8 mouse cellular contexts compared by ENCODE assay signal in genomic region chr9:36885237-36885636, GRCm38 (mm10).
A peak's percentile ranks its signal among the peaks of the same experiment; 100 is the strongest.
DNase-seq lines count a peak whose midpoint lies in the region; ATAC-seq and TF ChIP-seq lines count a peak whose summit lies in the region.

No protein-coding gene starts in this region.

- ATAC-seq in forebrain, embryonic 11.5 days (replicated peaks; ENCODE audit: low FRiP score), result no peak

- H3K27ac ChIP-seq in gastrocnemius, adult 2 months, result no peak overlapping the region
- no peak overlapping the region for H3K27ac ChIP-seq in forebrain, embryonic 11.5 days (ENCODE audit: low read depth, low read length)

- no peak overlapping the region for H3K4me2 ChIP-seq in forebrain, embryonic 11.5 days (ENCODE audit: low read depth, low read length, severe bottlenecking)

- peaks cover 9% of the 10 kb centered on the region; the same call in 1 of the 2 replicates for H3K4me1 ChIP-seq in forebrain, embryonic 11.5 days (replicated peaks; ENCODE audit: control insufficient read depth, insufficient read depth, low read length)

- no peak overlapping the region for H3K9ac ChIP-seq in forebrain, embryonic 11.5 days (ENCODE audit: low read length)

- no peaks in the 10 kb centered on the region for H3K27me3 ChIP-seq in forebrain, embryonic 11.5 days (ENCODE audit: control insufficient read depth, insufficient read depth, low read length)

- peak; percentile 41 for DNase-seq in gastrocnemius, adult 2 months
- DNase-seq in gastrocnemius, postnatal 36 days, result no peak
- DNase-seq in 3T3-L1 (ENCODE audit: low read depth, low spot score) (peak; percentile 61), R1 (ENCODE audit: low read depth, low spot score) (peak; percentile 70)
- peak; percentile 14 to 49 for DNase-seq in kidney, postnatal 36 days
- DNase-seq in yolk sac, embryonic 10.5 days (ENCODE audit: low spot score), result no peak
- no peak for DNase-seq in layer of hippocampus, adult 11-12 months (ENCODE audit: low spot score)
- no peak for DNase-seq in forebrain, embryonic 11.5 days (ENCODE audit: low spot score)

- no peak overlapping the region for H3K4me3 ChIP-seq in gastrocnemius, adult 2 months
- no peak overlapping the region for H3K4me3 ChIP-seq in forebrain, embryonic 11.5 days (ENCODE audit: low read depth, low read length)

- WGBS in forebrain, embryonic 11.5 days, result 67% methylated on average over 3 of the region's 3 CpGs

- no peaks in the 10 kb centered on the region for H3K9me3 ChIP-seq in forebrain, embryonic 11.5 days (ENCODE audit: control insufficient read depth, low read length)

- peak; percentile 75 for TF ChIP-seq CTCF in gastrocnemius, adult 2 months (IDR thresholded peaks at IDR 0.05)

- intact Hi-C loops in gastrocnemius, adult 2 months (cut with DNase I), result no loop called here
- intact Hi-C loops in gastrocnemius, postnatal 36 days (cut with DNase I), result no loop called here

- H3K36me3 ChIP-seq in forebrain, embryonic 11.5 days (ENCODE audit: control insufficient read depth, insufficient read depth, low read length), result no peaks in the 10 kb centered on the region; the same call in 1 of the 2 replicates

Comparison
In these comparisons a context has a peak if more than half of its experiments do, and no peak if none do; other contexts are left out.
1. DNase-seq: peak in gastrocnemius, adult 2 months (single experiment), 3T3-L1 (single experiment), R1 (single experiment) and kidney, postnatal 36 days (2 of 2); none in gastrocnemius, postnatal 36 days (0 of 2), yolk sac, embryonic 10.5 days (single experiment), layer of hippocampus, adult 11-12 months (single experiment) and forebrain, embryonic 11.5 days (single experiment).